Mouse (Mus musculus): Measurements from ENCODE around the gene Poc1a. TPM values are rescaled to one million over a fixed set of nuclear protein-coding genes. Genes with fewer than 3 reads are reported as not detected.

Gene Poc1a
- polyA plus RNA-seq, 1 experiment from 2014 or later: 7.0 TPM

- 93% methylated on average over 6 of the region's 6 CpGs for WGBS
- Histone ChIP-seq H3K27me3 (replicated peaks) (no peaks in the 10 kb centered on the region), H3K36me3 (no peaks in the 10 kb centered on the region; the same call in none of the 2 replicates), H3K4me1 (no peaks in the 10 kb centered on the region), H3K9ac (replicated peaks) (no peak overlapping the region), H3K4me3 (replicated peaks) (no peak overlapping the region), H3K9me3 (replicated peaks) (no peaks in the 10 kb centered on the region), H3K27ac (replicated peaks) (no peak overlapping the region), H3K4me2 (no peak overlapping the region)
- ATAC-seq (ENCODE audit: low FRiP score): no peak
Observed at GRCm38 (mm10) chr9:106303460-106303960, 22.6 kb downstream of the Poc1a start.

DNA sequence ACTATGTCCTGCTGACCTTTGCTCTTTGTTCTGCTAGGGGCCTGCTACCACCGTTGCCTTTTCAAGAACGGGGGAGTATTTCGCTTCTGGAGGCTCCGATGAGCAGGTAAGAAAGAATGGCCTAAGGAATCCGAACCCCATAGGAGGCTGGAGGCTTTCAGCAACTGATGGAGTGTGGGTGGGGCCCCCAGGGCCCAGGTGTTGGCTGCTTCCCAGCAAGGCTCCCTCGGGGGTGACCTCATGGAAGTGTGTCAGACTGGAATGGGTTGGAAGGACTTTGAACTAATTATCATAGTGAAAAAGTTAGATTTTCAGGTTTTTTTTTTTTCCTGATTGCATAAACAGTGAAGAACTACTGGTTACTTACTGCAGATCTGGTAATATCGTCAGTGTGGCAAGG, 24.4 kb downstream of the Poc1a start:
- Histone ChIP-seq H3K4me3 (replicated peaks) (no peak overlapping the region), H3K4me2 (no peak overlapping the region), H3K9me3 (replicated peaks) (no peaks in the 10 kb centered on the region), H3K9ac (replicated peaks) (no peak overlapping the region), H3K4me1 (no peaks in the 10 kb centered on the region), H3K27ac (replicated peaks) (no peak overlapping the region), H3K36me3 (no peaks in the 10 kb centered on the region; the same call in 1 of the 2 replicates), H3K27me3 (replicated peaks) (no peaks in the 10 kb centered on the region)
- WGBS: 83% methylated on average over 7 of the region's 7 CpGs
- ATAC-seq (ENCODE audit: low FRiP score): no peak

- Histone ChIP-seq H3K27ac (replicated peaks) (no peak overlapping the region), H3K9me3 (replicated peaks) (no peaks in the 10 kb centered on the region), H3K9ac (replicated peaks) (no peak overlapping the region), H3K36me3 (no peaks in the 10 kb centered on the region; the same call in 1 of the 2 replicates), H3K4me2 (no peak overlapping the region), H3K27me3 (replicated peaks) (no peaks in the 10 kb centered on the region), H3K4me3 (replicated peaks) (no peak overlapping the region), H3K4me1 (no peaks in the 10 kb centered on the region)
- ATAC-seq (ENCODE audit: low FRiP score): 0 out of 2 replicates have a peak, but pooled peaks have one; percentile 21
- 52% methylated on average over 8 of the region's 8 CpGs for WGBS
Observed at GRCm38 (mm10) chr9:106306662-106307351, 25.9 kb downstream of the Poc1a start.

- ATAC-seq (ENCODE audit: low FRiP score): no peak
- no peaks in the 10 kb centered on the region for H3K27me3 ChIP-seq (replicated peaks)
- WGBS: 91% methylated on average over 5 of the region's 5 CpGs
- no peak overlapping the region for H3K27ac ChIP-seq (replicated peaks)
- no peaks in the 10 kb centered on the region for H3K9me3 ChIP-seq (replicated peaks)
- no peaks in the 10 kb centered on the region for H3K4me1 ChIP-seq
- H3K36me3 ChIP-seq: no peaks in the 10 kb centered on the region; the same call in 1 of the 2 replicates
- H3K4me3 ChIP-seq (replicated peaks): no peak overlapping the region
- H3K9ac ChIP-seq (replicated peaks): no peak overlapping the region
- no peak overlapping the region for H3K4me2 ChIP-seq
Observed at GRCm38 (mm10) chr9:106308151-106308550, 27.3 kb downstream of the Poc1a start.

DNA sequence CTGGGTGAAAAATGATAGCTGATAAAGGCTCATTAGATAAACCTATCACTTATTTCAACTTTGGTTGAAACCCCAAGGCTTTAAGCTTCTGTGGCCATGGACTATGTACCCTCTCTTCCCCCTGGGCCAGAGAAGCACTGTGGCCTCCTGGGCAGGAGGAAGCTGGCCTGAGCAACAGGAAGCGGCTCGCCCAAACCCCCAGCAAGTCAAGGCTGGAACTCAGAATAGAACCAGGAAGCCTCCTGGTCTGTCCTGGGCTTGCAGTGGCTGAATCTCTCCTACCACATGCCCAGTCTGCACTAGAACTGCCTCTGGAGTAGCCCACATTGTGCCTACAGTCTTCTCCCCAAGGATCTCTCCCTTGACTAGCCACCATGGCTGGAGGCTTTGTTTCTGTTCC, 27.7 kb downstream of the Poc1a start:
- ATAC-seq (ENCODE audit: low FRiP score): no peak
- Histone ChIP-seq H3K4me3 (replicated peaks) (no peak overlapping the region), H3K9ac (replicated peaks) (no peak overlapping the region), H3K27me3 (replicated peaks) (no peaks in the 10 kb centered on the region), H3K9me3 (replicated peaks) (no peaks in the 10 kb centered on the region), H3K36me3 (no peaks in the 10 kb centered on the region; the same call in 1 of the 2 replicates), H3K27ac (replicated peaks) (no peak overlapping the region), H3K4me2 (no peak overlapping the region), H3K4me1 (no peaks in the 10 kb centered on the region)
- WGBS: 81% methylated on average over 2 of the region's 2 CpGs

- H3K9ac ChIP-seq (replicated peaks): no peak overlapping the region
- H3K4me2 ChIP-seq: no peak overlapping the region
- H3K4me3 ChIP-seq (replicated peaks): no peak overlapping the region
- H3K27ac ChIP-seq (replicated peaks): no peak overlapping the region
- H3K9me3 ChIP-seq (replicated peaks): no peaks in the 10 kb centered on the region
- H3K27me3 ChIP-seq (replicated peaks): no peaks in the 10 kb centered on the region
- WGBS: 88% methylated on average over 5 of the region's 5 CpGs
- H3K4me1 ChIP-seq: no peaks in the 10 kb centered on the region
- ATAC-seq (ENCODE audit: low FRiP score): no peak
- no peaks in the 10 kb centered on the region; the same call in 1 of the 2 replicates for H3K36me3 ChIP-seq
Observed at GRCm38 (mm10) chr9:106308983-106309382, 28.1 kb downstream of the Poc1a start.

- no peaks in the 10 kb centered on the region for H3K4me1 ChIP-seq
- 86% methylated on average over 3 of the region's 3 CpGs for WGBS
- no peaks in the 10 kb centered on the region; the same call in 1 of the 2 replicates for H3K36me3 ChIP-seq
- H3K4me3 ChIP-seq (replicated peaks): no peak overlapping the region
- H3K27ac ChIP-seq (replicated peaks): no peak overlapping the region
- no peaks in the 10 kb centered on the region for H3K9me3 ChIP-seq (replicated peaks)
- H3K27me3 ChIP-seq (replicated peaks): no peaks in the 10 kb centered on the region
- H3K4me2 ChIP-seq: no peak overlapping the region
- H3K9ac ChIP-seq (replicated peaks): no peak overlapping the region
- no peak for ATAC-seq (ENCODE audit: low FRiP score)
Observed at GRCm38 (mm10) chr9:106309859-106310258, 29.0 kb downstream of the Poc1a start.

DNA sequence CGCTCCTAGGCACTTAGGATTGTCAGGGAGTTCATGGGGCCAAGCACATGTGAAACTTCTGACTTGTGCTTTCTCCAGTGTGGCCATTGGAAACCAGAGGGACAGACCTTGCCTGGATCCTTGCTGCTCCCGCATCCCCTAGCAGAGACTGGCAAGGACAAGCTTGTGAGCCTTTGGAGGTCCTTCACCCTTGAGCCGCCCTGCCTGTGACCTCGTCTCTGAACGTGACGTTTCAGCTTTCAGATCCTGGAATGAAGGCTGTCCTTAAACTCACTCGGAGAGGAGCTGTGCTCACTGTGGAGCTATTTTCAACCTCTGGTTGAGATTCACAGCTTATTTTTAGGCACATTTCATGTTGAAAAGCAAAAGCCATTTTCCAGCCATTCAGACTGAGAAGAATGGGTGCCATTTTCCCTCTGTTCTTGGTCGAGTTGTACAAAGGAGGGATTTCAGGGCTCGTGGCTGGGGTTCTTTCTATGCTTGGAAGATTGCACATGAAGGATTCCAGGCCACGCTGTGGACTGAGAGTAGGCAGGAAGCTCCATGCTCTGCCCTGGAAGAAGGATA, 30.8 kb downstream of the Poc1a start:
- ATAC-seq (ENCODE audit: low FRiP score): no peak
- Histone ChIP-seq H3K27me3 (replicated peaks) (no peaks in the 10 kb centered on the region), H3K36me3 (no peaks in the 10 kb centered on the region; the same call in 1 of the 2 replicates), H3K27ac (replicated peaks) (no peak overlapping the region), H3K9ac (replicated peaks) (no peak overlapping the region), H3K4me3 (replicated peaks) (no peak overlapping the region), H3K9me3 (replicated peaks) (no peaks in the 10 kb centered on the region), H3K4me2 (no peak overlapping the region), H3K4me1 (no peaks in the 10 kb centered on the region)
- 87% methylated on average over 10 of the region's 10 CpGs for WGBS

- no peak for ATAC-seq (ENCODE audit: low FRiP score)
- no peak overlapping the region for H3K9ac ChIP-seq (replicated peaks)
Observed at GRCm38 (mm10) chr9:106312950-106313360, 32.1 kb downstream of the Poc1a start.

GRCm38 (mm10) chr9:106314196-106314595, 33.3 kb downstream of the Poc1a start:
- Histone ChIP-seq H3K4me1 (no peaks in the 10 kb centered on the region), H3K4me2 (no peak overlapping the region)
- WGBS: 50% methylated on average over 3 of the region's 3 CpGs

More at GRCm38 (mm10) chr9:106312950-106313360, 32.1 kb downstream of the Poc1a start:
- H3K27me3 ChIP-seq (replicated peaks): no peaks in the 10 kb centered on the region
- no peak overlapping the region for H3K4me2 ChIP-seq
- 98% methylated on average over 7 of the region's 7 CpGs for WGBS
- H3K4me3 ChIP-seq (replicated peaks): no peak overlapping the region
- no peak overlapping the region for H3K27ac ChIP-seq (replicated peaks)
- H3K4me1 ChIP-seq: no peaks in the 10 kb centered on the region
- H3K36me3 ChIP-seq: no peaks in the 10 kb centered on the region; the same call in 1 of the 2 replicates
- no peaks in the 10 kb centered on the region for H3K9me3 ChIP-seq (replicated peaks)

GRCm38 (mm10) chr9:106318074-106318473, 37.2 kb downstream of the Poc1a start:
- no peak overlapping the region for H3K4me2 ChIP-seq
- H3K9ac ChIP-seq (replicated peaks): no peak overlapping the region
- no peak overlapping the region for H3K27ac ChIP-seq (replicated peaks)
- no peaks in the 10 kb centered on the region for H3K9me3 ChIP-seq (replicated peaks)
- H3K36me3 ChIP-seq: no peaks in the 10 kb centered on the region
- no peaks in the 10 kb centered on the region for H3K27me3 ChIP-seq (replicated peaks)
- no peak overlapping the region for H3K4me3 ChIP-seq (replicated peaks)
- 0 out of 2 replicates have a peak, but pooled peaks cover 3% of the 10 kb centered on the region for H3K4me1 ChIP-seq
- ATAC-seq (ENCODE audit: low FRiP score): no peak
- 81% methylated on average over 2 of the region's 2 CpGs for WGBS

More at GRCm38 (mm10) chr9:106314196-106314595, 33.3 kb downstream of the Poc1a start:
- Histone ChIP-seq H3K27me3 (replicated peaks) (no peaks in the 10 kb centered on the region), H3K4me3 (replicated peaks) (no peak overlapping the region), H3K9me3 (replicated peaks) (no peaks in the 10 kb centered on the region), H3K36me3 (no peaks in the 10 kb centered on the region), H3K9ac (replicated peaks) (no peak overlapping the region), H3K27ac (replicated peaks) (no peak overlapping the region)
- ATAC-seq (ENCODE audit: low FRiP score): no peak

GRCm38 (mm10) chr9:106319095-106319494, 38.2 kb downstream of the Poc1a start:
- WGBS: 63% methylated on average over 2 of the region's 2 CpGs
- H3K4me1 ChIP-seq: 0 out of 2 replicates have a peak, but pooled peaks cover 3% of the 10 kb centered on the region
- H3K27me3 ChIP-seq (replicated peaks): no peaks in the 10 kb centered on the region
- H3K9ac ChIP-seq (replicated peaks): no peak overlapping the region
- no peaks in the 10 kb centered on the region for H3K9me3 ChIP-seq (replicated peaks)
- no peak overlapping the region for H3K4me3 ChIP-seq (replicated peaks)
- no peak overlapping the region for H3K27ac ChIP-seq (replicated peaks)
- H3K4me2 ChIP-seq: no peak overlapping the region
- no peak for ATAC-seq (ENCODE audit: low FRiP score)
- no peaks in the 10 kb centered on the region for H3K36me3 ChIP-seq
